Mouse (Mus musculus): ENCODE data around the gene Ttc25.

- no peak for TF ChIP-seq CTCF (IDR thresholded peaks at IDR 0.05; ENCODE audit: extremely low read depth, insufficient read depth, low read length)
- peak; percentile 63; the same call in 1 of the 2 replicates for TF ChIP-seq POLR2A (IDR thresholded peaks at IDR 0.05; ENCODE audit: extremely low read depth, insufficient read depth, low read length)
These were observed 74.6 kb downstream of the Ttc25 start, which contains the start of gene Dnajc7 for GRCm38 (mm10) chr11:100619982-100620381.
